Mouse (Mus musculus) effector memory CD4-positive, alpha-beta T cell, adult 5 months (primary cell): Measurements from ENCODE around the gene 3110018I06Rik. TPM values are rescaled to one million over a fixed set of nuclear protein-coding genes. Genes with fewer than 3 reads are reported as not detected.

Experiments used
- polyA plus RNA-seq: library from polyadenylated mRNA; unstranded; fragments of 100-300 nt; shearing (Covaris generic); gene quantifications from one replicate; pipeline ENCODE4 v1.2.1, GENCODE M21; 2017

The 3110018I06Rik gene
- polyA plus RNA-seq = not detected

DNA sequence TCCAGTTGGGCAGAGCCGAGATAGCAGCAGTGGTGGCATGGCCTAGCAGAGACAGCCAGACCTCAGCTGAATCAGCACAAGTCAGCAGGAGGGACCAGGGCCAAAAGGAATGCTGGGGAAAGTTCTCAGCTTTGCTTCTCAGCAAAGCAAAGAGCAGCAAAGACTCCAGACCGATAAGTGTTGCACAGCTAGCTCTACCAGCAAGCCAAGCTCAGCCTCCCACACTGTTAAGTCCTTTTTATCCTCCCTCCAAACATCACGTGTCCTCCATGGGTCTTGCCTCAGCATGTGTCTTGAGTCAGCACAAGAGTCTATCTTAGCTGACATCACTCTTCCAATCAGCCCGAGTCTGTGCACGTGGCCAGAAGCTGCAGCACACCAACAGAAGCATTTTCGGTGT is at the start of gene 3110018I06Rik:
3110018I06Rik (plus strand) TSS at position 262 of the 400 bp plus-strand sequence.

